Mouse (Mus musculus): Measurements from ENCODE around the gene Vps8. TPM values are rescaled to one million over a fixed set of nuclear protein-coding genes. Genes with fewer than 3 reads are reported as not detected.

Vps8 gene
- polyA plus RNA-seq, 1 experiment from 2014 or later, result 27.0 TPM

DNA sequence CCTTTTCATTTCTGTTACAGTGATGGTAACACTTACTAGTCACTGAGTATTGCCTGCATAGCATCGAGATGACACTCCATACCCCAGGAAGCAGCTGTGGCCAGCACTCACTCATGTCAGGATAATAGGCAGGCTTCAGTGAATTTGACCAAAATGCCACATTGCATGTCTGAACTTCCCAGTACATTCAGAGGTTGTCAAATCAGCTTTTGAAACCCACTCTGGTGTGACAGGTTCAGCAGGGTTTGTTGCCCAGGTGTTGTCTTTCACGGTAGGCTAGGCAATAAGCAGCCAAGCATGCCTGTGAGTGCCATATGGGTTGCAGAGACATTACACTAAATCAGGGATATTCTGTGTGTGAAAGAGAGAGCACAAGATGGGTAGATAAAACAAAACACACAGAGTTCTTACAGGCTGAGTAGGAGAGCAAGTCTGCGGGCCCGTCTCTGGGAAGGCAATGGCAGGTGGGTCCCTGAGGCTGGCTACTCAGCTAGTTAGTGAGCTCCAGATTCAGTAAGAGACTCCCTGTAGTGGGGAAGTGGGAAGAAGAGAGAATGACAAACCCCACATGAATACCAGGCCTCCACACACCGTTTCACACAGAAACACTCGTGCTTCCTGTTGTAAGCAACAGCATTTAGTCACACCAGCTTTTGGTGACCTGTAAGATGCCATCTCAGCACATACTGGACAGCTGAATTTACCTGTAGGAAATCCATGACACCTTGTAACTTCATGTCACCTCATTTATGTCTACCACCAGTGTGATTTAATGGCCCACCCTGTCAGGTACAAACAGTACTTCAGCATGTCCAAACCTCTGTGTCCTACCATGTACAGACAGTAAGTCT lies 203.1 kb downstream of the Vps8 start:
- no peaks in the 10 kb centered on the region for H3K9me3 ChIP-seq (ENCODE audit: control insufficient read depth, low read length)
- no peak for ATAC-seq (ENCODE audit: low FRiP score)
- no peak for DNase-seq (ENCODE audit: low spot score)
- no peaks in the 10 kb centered on the region for H3K27me3 ChIP-seq (ENCODE audit: control insufficient read depth, insufficient read depth, low read length)
- no peak overlapping the region for H3K4me3 ChIP-seq (ENCODE audit: low read depth, low read length)
- peaks cover 3% of the 10 kb centered on the region; the same call in 1 of the 2 replicates for H3K4me1 ChIP-seq (replicated peaks; ENCODE audit: control insufficient read depth, insufficient read depth, low read length)
- H3K9ac ChIP-seq (ENCODE audit: low read depth, low read length), result no peak overlapping the region
- no peaks in the 10 kb centered on the region for H3K36me3 ChIP-seq (ENCODE audit: control insufficient read depth, insufficient read depth, low read length)
- H3K27ac ChIP-seq (ENCODE audit: low read depth, low read length), result no peak overlapping the region
- 78% methylated on average over 6 of the region's 6 CpGs for whole genome bisulfite sequencing
- H3K4me2 ChIP-seq (replicated peaks; ENCODE audit: low read depth, low read length), result no peak overlapping the region

DNA sequence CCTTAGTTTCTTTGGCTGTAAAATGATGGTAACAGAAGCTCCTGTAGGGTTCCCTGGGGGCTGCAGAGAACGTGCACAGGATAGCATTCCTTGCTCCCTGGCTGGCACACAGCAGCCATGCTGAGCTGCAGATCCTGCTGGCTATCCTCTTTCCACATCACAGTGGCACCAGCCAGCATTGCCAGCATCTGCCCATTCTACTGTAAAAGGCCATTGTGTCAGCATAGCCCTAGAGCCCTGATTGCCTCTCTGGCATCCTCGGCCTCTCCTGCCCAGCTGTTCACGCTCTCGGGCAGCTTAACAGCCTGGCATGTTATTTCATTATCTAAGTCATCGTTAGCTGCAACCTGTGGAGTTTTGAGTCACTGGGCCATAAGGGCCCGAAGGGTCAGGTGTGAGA lies 204.3 kb downstream of the Vps8 start:
- H3K4me2 ChIP-seq (replicated peaks; ENCODE audit: low read depth, low read length), result no peak overlapping the region
- H3K9ac ChIP-seq (ENCODE audit: low read depth, low read length), result no peak overlapping the region
- H3K4me1 ChIP-seq (replicated peaks; ENCODE audit: control insufficient read depth, insufficient read depth, low read length), result peaks cover 3% of the 10 kb centered on the region; the same call in 1 of the 2 replicates
- H3K36me3 ChIP-seq (ENCODE audit: control insufficient read depth, insufficient read depth, low read length), result no peaks in the 10 kb centered on the region
- no peak overlapping the region for H3K27ac ChIP-seq (ENCODE audit: low read depth, low read length)
- H3K4me3 ChIP-seq (ENCODE audit: low read depth, low read length), result no peak overlapping the region
- ATAC-seq (ENCODE audit: low FRiP score), result no peak
- no peaks in the 10 kb centered on the region for H3K9me3 ChIP-seq (ENCODE audit: control insufficient read depth, low read length)
- H3K27me3 ChIP-seq (ENCODE audit: control insufficient read depth, insufficient read depth, low read length), result no peaks in the 10 kb centered on the region
- WGBS, result 75% methylated on average over 6 of the region's 6 CpGs
- DNase-seq (ENCODE audit: low spot score), result no peak

DNA sequence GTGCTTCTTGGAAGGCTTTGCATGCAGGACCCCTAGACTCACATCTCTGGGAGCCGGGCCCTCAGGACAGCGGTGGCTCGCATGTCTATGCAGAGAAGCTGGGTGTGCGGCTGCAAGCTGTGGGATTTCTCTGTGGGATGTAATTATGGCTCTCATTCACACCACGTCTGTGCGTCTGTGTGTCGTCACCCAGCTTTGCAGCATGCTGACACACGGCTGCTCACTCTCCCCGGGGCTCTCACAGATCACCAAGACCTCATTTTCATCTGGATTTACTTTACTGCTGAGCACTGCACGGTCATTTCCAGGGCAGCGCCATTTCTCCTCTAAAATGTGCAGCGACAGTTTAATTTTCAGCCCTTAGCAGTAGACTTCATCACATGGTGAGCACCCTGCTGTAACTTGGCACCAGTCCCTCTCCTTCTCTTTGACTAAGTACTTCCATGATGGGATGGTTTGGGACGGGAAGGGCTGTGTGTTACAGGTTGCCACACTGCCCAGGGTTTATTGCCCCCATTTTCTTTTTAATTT lies 205.2 kb downstream of the Vps8 start:
- H3K4me3 ChIP-seq (ENCODE audit: low read depth, low read length), result no peak overlapping the region
- no peaks in the 10 kb centered on the region for H3K27me3 ChIP-seq (ENCODE audit: control insufficient read depth, insufficient read depth, low read length)
- ATAC-seq (ENCODE audit: low FRiP score), result no peak
- WGBS, result 70% methylated on average over 13 of the region's 13 CpGs
- H3K36me3 ChIP-seq (ENCODE audit: control insufficient read depth, insufficient read depth, low read length), result no peaks in the 10 kb centered on the region
- H3K4me1 ChIP-seq (replicated peaks; ENCODE audit: control insufficient read depth, insufficient read depth, low read length), result peaks cover 3% of the 10 kb centered on the region; the same call in 1 of the 2 replicates
- no peak overlapping the region for H3K9ac ChIP-seq (ENCODE audit: low read depth, low read length)
- H3K9me3 ChIP-seq (ENCODE audit: control insufficient read depth, low read length), result no peaks in the 10 kb centered on the region
- H3K27ac ChIP-seq (ENCODE audit: low read depth, low read length), result no peak overlapping the region
- no peak overlapping the region for H3K4me2 ChIP-seq (replicated peaks; ENCODE audit: low read depth, low read length)
- no peak for DNase-seq (ENCODE audit: low spot score)

DNA sequence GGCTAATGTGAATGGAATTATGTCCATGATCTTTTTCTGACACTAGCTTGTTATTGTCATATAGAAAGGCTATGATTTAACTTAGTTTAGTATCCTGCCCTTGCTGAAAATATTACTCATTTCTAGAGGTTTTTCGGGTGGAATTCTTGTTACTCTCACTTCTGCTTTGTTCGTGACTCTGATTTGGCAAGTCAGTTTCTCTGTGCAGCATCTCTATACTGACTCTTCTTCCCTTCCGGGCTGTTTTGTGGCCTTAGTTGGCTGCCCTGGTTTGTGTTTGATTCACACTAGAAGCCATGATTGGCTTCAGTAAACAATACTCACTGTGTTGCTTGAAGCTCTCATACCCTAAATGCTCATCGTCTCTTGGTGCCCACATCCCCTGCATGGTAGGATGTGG lies 207.7 kb downstream of the Vps8 start:
- no peak overlapping the region for H3K9ac ChIP-seq (ENCODE audit: low read depth, low read length)
- no peak overlapping the region for H3K4me2 ChIP-seq (replicated peaks; ENCODE audit: low read depth, low read length)
- H3K27me3 ChIP-seq (ENCODE audit: control insufficient read depth, insufficient read depth, low read length), result no peaks in the 10 kb centered on the region
- H3K9me3 ChIP-seq (ENCODE audit: control insufficient read depth, low read length), result no peaks in the 10 kb centered on the region
- H3K27ac ChIP-seq (ENCODE audit: low read depth, low read length), result no peak overlapping the region
- H3K4me1 ChIP-seq (replicated peaks; ENCODE audit: control insufficient read depth, insufficient read depth, low read length), result 0 out of 2 replicates have a peak, but pooled peaks cover 3% of the 10 kb centered on the region
- DNase-seq (ENCODE audit: low spot score), result no peak
- 90% methylated on average over 4 of the region's 4 CpGs for WGBS
- no peak for ATAC-seq (ENCODE audit: low FRiP score)
- H3K4me3 ChIP-seq (ENCODE audit: low read depth, low read length), result no peak overlapping the region
- H3K36me3 ChIP-seq (ENCODE audit: control insufficient read depth, insufficient read depth, low read length), result no peaks in the 10 kb centered on the region

DNA sequence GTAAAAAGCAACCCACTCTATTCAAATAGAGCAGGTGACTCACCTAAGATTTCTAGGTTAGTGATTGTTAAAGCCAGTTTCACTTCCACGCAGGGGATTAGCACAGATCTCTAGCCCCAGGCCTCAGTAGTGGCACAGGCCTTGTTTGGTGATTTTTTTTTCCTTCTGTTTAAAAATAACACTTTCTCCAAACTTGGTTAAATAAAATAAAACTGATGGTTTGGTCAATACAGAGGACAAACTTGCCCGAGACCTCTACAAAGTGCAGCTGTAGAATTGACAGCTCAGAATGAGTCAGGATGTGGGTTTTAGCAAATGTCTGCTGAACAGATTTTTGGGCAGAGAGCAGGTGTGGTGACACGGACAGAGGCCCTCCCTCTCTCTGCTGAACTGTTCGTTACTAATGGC lies 208.9 kb downstream of the Vps8 start:
- DNase-seq (ENCODE audit: low spot score) (no peak), ATAC-seq (ENCODE audit: low FRiP score) (no peak)
- Histone ChIP-seq H3K36me3 (ENCODE audit: control insufficient read depth, insufficient read depth, low read length) (no peaks in the 10 kb centered on the region), H3K27me3 (ENCODE audit: control insufficient read depth, insufficient read depth, low read length) (no peaks in the 10 kb centered on the region), H3K9ac (ENCODE audit: low read depth, low read length) (no peak overlapping the region), H3K4me1 (replicated peaks; ENCODE audit: control insufficient read depth, insufficient read depth, low read length) (0 out of 2 replicates have a peak, but pooled peaks cover 3% of the 10 kb centered on the region), H3K9me3 (ENCODE audit: control insufficient read depth, low read length) (no peaks in the 10 kb centered on the region), H3K27ac (ENCODE audit: low read depth, low read length) (no peak overlapping the region), H3K4me3 (ENCODE audit: low read depth, low read length) (no peak overlapping the region), H3K4me2 (replicated peaks; ENCODE audit: low read depth, low read length) (no peak overlapping the region)
- 76% methylated on average over 4 of the region's 4 CpGs for WGBS

DNA sequence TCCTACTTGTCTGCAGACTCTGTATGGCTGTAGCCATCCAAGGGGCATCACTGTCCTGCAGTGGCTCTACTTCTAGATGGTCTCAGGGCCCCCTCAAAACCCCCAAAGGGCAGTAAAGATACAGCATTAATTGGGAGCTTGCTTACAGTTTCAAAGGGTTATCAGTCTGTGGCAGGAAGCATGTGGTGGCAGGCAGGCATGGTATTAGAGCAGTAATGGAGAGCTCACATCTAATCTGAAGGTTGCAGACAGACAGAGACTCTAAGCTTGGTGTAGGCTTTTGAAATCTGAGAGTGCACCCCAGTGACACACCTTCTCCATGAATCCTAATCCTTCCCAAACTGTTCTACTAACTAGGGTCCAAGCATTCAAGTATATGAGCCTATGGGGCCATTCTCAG lies 211.5 kb downstream of the Vps8 start:
- ATAC-seq (ENCODE audit: low FRiP score), result no peak
- H3K9ac ChIP-seq (ENCODE audit: low read depth, low read length), result no peak overlapping the region

DNA sequence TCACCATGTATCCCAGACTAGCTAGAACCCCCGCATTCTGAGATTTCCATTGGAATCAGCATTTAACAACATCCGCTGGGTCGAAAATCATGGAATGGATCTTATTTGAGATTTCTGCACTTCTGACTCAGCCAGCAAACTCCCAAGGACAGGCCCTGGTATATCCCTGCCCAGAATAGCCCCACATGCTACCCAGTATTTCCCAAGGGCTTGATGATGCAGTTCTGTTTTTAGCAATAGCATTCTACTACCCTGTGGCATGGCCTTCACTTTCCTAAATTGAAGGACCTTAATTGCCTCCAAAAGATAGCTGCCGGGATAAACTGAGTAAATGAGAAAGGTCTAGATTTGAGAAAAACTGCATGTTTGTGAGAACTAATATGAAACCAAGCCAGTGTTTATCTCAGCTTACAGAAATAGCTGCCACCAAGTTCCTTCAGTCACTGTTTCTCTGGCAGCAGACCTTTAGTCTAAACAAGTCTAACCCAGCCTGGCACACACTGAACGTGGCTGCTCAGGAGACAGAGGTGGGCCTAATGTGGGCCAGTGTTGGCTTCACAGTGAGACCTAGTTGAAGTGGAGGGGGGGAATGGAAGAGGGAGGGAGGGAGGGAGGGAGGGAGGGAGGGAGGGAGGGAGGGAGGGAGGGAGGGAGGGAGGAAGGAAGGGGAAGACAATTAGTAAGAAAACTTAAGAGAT lies 213.4 kb downstream of the Vps8 start:
- Histone ChIP-seq H3K9me3 (ENCODE audit: control insufficient read depth, low read length) (no peaks in the 10 kb centered on the region), H3K27me3 (ENCODE audit: control insufficient read depth, insufficient read depth, low read length) (no peaks in the 10 kb centered on the region), H3K4me1 (replicated peaks; ENCODE audit: control insufficient read depth, insufficient read depth, low read length) (no peaks in the 10 kb centered on the region), H3K9ac (ENCODE audit: low read depth, low read length) (no peak overlapping the region), H3K36me3 (ENCODE audit: control insufficient read depth, insufficient read depth, low read length) (no peaks in the 10 kb centered on the region), H3K27ac (ENCODE audit: low read depth, low read length) (no peak overlapping the region), H3K4me2 (replicated peaks; ENCODE audit: low read depth, low read length) (no peak overlapping the region), H3K4me3 (ENCODE audit: low read depth, low read length) (no peak overlapping the region)
- 86% methylated on average over 5 of the region's 5 CpGs for WGBS
- ATAC-seq (ENCODE audit: low FRiP score) (no peak), DNase-seq (ENCODE audit: low spot score) (no peak)

More for the DNA sequence above, 211.5 kb downstream of the Vps8 start:
- Histone ChIP-seq H3K27ac (ENCODE audit: low read depth, low read length) (no peak overlapping the region), H3K9me3 (ENCODE audit: control insufficient read depth, low read length) (no peaks in the 10 kb centered on the region), H3K4me3 (ENCODE audit: low read depth, low read length) (no peak overlapping the region), H3K36me3 (ENCODE audit: control insufficient read depth, insufficient read depth, low read length) (no peaks in the 10 kb centered on the region), H3K4me1 (replicated peaks; ENCODE audit: control insufficient read depth, insufficient read depth, low read length) (no peaks in the 10 kb centered on the region), H3K4me2 (replicated peaks; ENCODE audit: low read depth, low read length) (no peak overlapping the region), H3K27me3 (ENCODE audit: control insufficient read depth, insufficient read depth, low read length) (no peaks in the 10 kb centered on the region)
- no peak for DNase-seq (ENCODE audit: low spot score)

DNA sequence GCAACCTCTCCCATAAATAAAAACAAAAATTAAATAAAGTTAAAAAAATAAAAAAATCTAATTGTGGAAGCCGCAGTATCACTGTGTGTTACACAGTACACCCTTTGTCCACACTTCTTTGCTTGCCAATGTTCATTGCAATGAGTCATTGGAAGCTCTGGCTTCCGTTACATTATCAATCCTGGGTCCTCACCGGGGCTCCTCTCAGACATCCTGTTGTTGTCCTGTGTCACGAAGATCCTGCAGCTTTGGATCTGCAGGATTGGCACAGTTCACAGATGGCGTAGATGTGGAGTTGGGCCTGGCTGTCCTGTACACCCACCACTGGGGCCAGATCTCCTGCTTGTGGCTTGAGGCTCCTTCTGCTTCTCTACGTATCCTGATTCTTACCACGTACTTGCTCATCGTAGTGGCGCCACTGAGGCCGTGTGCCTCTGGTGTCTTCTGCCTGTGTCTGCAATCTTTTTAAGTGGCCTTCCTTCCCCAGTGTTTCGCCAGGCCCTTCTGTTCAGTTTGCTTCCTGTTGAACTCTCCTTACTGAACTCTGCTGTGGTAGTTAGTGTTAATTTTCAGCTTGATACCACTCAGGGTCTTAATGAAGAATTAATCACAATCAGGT lies 214.4 kb downstream of the Vps8 start:
- Histone ChIP-seq H3K4me1 (replicated peaks; ENCODE audit: control insufficient read depth, insufficient read depth, low read length) (no peaks in the 10 kb centered on the region), H3K9me3 (ENCODE audit: control insufficient read depth, low read length) (no peaks in the 10 kb centered on the region), H3K36me3 (ENCODE audit: control insufficient read depth, insufficient read depth, low read length) (no peaks in the 10 kb centered on the region), H3K9ac (ENCODE audit: low read depth, low read length) (no peak overlapping the region), H3K27me3 (ENCODE audit: control insufficient read depth, insufficient read depth, low read length) (no peaks in the 10 kb centered on the region), H3K27ac (ENCODE audit: low read depth, low read length) (no peak overlapping the region), H3K4me3 (ENCODE audit: low read depth, low read length) (no peak overlapping the region), H3K4me2 (replicated peaks; ENCODE audit: low read depth, low read length) (no peak overlapping the region)
- ATAC-seq (ENCODE audit: low FRiP score), result no peak
- 87% methylated on average over 11 of the region's 11 CpGs for WGBS
- no peak for DNase-seq (ENCODE audit: low spot score)

Data from hindbrain, embryonic 11.5 days (tissue).